Mouse (Mus musculus): ENCODE data around the gene Mrpl41.

Gene Mrpl41

GRCm38 (mm10) chr2:24935057-24935796 lies 39.7 kb downstream of the Mrpl41 start, which contains the start of gene Arrdc1:
Gene Arrdc1, minus strand, starts transcription at chr2:24935252.
- peak; percentile 96 for DNase-seq (ENCODE audit: low spot score)

GRCm38 (mm10) chr2:24934441-24934963 lies 40.4 kb downstream of the Mrpl41 start:
- no peak for DNase-seq (ENCODE audit: low spot score)

- no peak for DNase-seq (ENCODE audit: low spot score)
Observed at GRCm38 (mm10) chr2:24929593-24929992, 45.3 kb downstream of the Mrpl41 start.

DNA sequence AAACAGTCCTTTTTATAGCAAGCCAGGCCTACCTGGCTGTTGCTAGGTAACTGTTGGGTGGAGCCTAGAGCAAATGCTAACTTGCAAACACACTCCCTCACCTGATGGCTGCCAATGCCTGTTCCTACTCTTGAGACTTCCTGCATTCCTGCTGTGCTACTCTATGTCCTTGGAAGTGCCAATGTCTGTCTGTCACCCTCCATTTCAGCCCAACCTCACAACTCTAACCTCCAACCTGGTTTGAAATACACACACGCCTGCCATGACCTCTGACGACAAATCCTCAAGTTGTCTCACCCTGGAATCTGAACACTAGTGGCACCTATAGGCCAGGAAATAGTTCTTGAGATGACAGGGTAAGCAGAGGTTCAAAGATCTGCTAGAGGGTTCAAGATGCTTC lies 45.8 kb downstream of the Mrpl41 start:
- peak; percentile 80 for DNase-seq (ENCODE audit: low spot score)

- DNase-seq (ENCODE audit: low spot score) = peak; percentile 91
Observed at GRCm38 (mm10) chr2:24927810-24928479, 47.0 kb downstream of the Mrpl41 start.

- no peak for DNase-seq (ENCODE audit: low spot score)
Observed at GRCm38 (mm10) chr2:24926965-24927358, 47.9 kb downstream of the Mrpl41 start.

- no peak for DNase-seq (ENCODE audit: low spot score)
Observed at GRCm38 (mm10) chr2:24926345-24926964, 48.4 kb downstream of the Mrpl41 start.

- peak; percentile 57 for DNase-seq (ENCODE audit: low spot score)
Observed at GRCm38 (mm10) chr2:24925284-24925683, 49.6 kb downstream of the Mrpl41 start.

Data from lung, postnatal 25 days (tissue).